In the genomic region with DNA sequence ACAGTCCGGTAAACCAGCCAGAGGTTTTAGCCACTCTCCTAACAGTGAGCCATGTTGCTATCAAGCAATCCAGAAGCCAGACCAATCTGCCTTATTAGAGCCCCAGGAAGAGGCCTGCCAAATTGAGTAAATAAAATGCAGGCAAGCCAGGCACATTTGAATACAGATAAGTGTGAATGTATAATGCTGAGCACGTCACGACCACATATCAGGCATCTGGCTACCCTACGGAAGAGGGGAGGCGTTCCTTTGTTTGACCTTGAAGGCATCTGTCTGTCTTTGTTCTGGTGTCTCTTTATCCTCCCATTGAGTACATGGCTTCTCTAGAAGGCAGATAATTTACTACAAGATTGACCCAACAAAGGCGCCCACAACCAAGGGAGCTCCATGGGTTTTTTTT, we compare ENCODE assay signal across 17 mouse cellular contexts. TPM values are rescaled to one million over a fixed set of nuclear protein-coding genes. Genes with fewer than 3 reads are reported as not detected.
DNase-seq lines count a peak whose midpoint lies in the region; ATAC-seq and TF ChIP-seq lines count a peak whose summit lies in the region.
"Had no signal": no experiment of that assay in that cellular context is flagged by ENCODE, and none has a peak within 500 bp of the region (broad histone marks: within the 10 kb centered on the region; RNA-seq: fewer than 3 reads in every experiment).

No protein-coding gene starts in this region.

- ATAC-seq in hindbrain, embryonic 16.5 days, result no peak
- ATAC-seq in forebrain, embryonic 11.5 days (replicated peaks; ENCODE audit: low FRiP score), result no peak
- ATAC-seq in hindbrain, postnatal 0 days, result no peak
- no peak for ATAC-seq in midbrain, embryonic 15.5 days (replicated peaks)

- H3K36me3 ChIP-seq in hindbrain, embryonic 10.5 days, result no peaks in the 10 kb centered on the region
- no peaks in the 10 kb centered on the region for H3K36me3 ChIP-seq in hindbrain, embryonic 16.5 days (ENCODE audit: control insufficient read depth, insufficient read depth, low read length)
- H3K36me3 ChIP-seq in forebrain, embryonic 11.5 days (ENCODE audit: control insufficient read depth, insufficient read depth, low read length), result no peaks in the 10 kb centered on the region; the same call in 1 of the 2 replicates
- no peaks in the 10 kb centered on the region for H3K36me3 ChIP-seq in hindbrain, postnatal 0 days (ENCODE audit: insufficient read depth, low read length)
- H3K36me3 ChIP-seq in midbrain, embryonic 15.5 days (replicated peaks), result no peaks in the 10 kb centered on the region
- H3K36me3 ChIP-seq: G1E; limb, embryonic 13.5 days had no signal

- DNase-seq in hindbrain, embryonic 10.5 days (ENCODE audit: low spot score), result no peak
- no peak for DNase-seq in forebrain, embryonic 11.5 days (ENCODE audit: low spot score)
- peak; percentile 12 for DNase-seq in hindbrain, postnatal 0 days (ENCODE audit: low spot score)
- no peak for DNase-seq in frontal cortex, adult 2 months (ENCODE audit: extremely low spot score in 1 of 2, low spot score in 1 of 2)
- no peak for DNase-seq in retina, embryonic 14.5 days (ENCODE audit: low spot score)
- DNase-seq in thymus, postnatal 36 days, result no peak
- DNase-seq: cerebellum, postnatal 25 days; gastrocnemius, postnatal 25 days; heart, postnatal 14 days; lung, postnatal 4 days; right cerebral cortex, postnatal 14 days; thymus, postnatal 14 days had no signal

- no peak overlapping the region for H3K9ac ChIP-seq in hindbrain, embryonic 16.5 days (ENCODE audit: low read depth, low read length)
- no peak overlapping the region for H3K9ac ChIP-seq in forebrain, embryonic 11.5 days (ENCODE audit: low read length)
- H3K9ac ChIP-seq in hindbrain, postnatal 0 days (replicated peaks; ENCODE audit: low read length), result no peak overlapping the region
- H3K9ac ChIP-seq in midbrain, embryonic 15.5 days, result no peak overlapping the region
- H3K9ac ChIP-seq: limb, embryonic 13.5 days had no signal

- peak overlapping the region; percentile 68 for H3K27ac ChIP-seq in hindbrain, embryonic 10.5 days
- no peak overlapping the region for H3K27ac ChIP-seq in hindbrain, embryonic 16.5 days (ENCODE audit: low read depth, low read length)
- H3K27ac ChIP-seq in forebrain, embryonic 11.5 days (ENCODE audit: low read depth, low read length), result peak overlapping the region; percentile 32; the same call in 1 of the 2 replicates
- H3K27ac ChIP-seq in hindbrain, postnatal 0 days, result no peak overlapping the region
- H3K27ac ChIP-seq in midbrain, embryonic 15.5 days, result peak overlapping the region; percentile 57
- H3K27ac ChIP-seq: limb, embryonic 13.5 days had no signal

- H3K4me2 ChIP-seq in hindbrain, embryonic 16.5 days (ENCODE audit: low read length), result no peak overlapping the region
- no peak overlapping the region for H3K4me2 ChIP-seq in forebrain, embryonic 11.5 days (ENCODE audit: low read depth, low read length, severe bottlenecking)
- no peak overlapping the region for H3K4me2 ChIP-seq in hindbrain, postnatal 0 days (ENCODE audit: low read depth, low read length)
- H3K4me2 ChIP-seq in midbrain, embryonic 15.5 days, result no peak overlapping the region
- H3K4me2 ChIP-seq: limb, embryonic 13.5 days had no signal

- peaks cover 63% of the 10 kb centered on the region for H3K27me3 ChIP-seq in hindbrain, embryonic 10.5 days (ENCODE audit: insufficient read depth, poor library complexity, severe bottlenecking)
- no peaks in the 10 kb centered on the region for H3K27me3 ChIP-seq in hindbrain, embryonic 16.5 days (replicated peaks; ENCODE audit: control insufficient read depth, insufficient read depth, low read length)
- no peaks in the 10 kb centered on the region; the same call in 1 of the 2 replicates for H3K27me3 ChIP-seq in forebrain, embryonic 11.5 days (ENCODE audit: control insufficient read depth, insufficient read depth, low read length)
- no peaks in the 10 kb centered on the region for H3K27me3 ChIP-seq in hindbrain, postnatal 0 days (ENCODE audit: insufficient read depth, low read length)
- no peaks in the 10 kb centered on the region for H3K27me3 ChIP-seq in midbrain, embryonic 15.5 days (replicated peaks)

- no peak overlapping the region for H3K4me3 ChIP-seq in hindbrain, embryonic 10.5 days
- no peak overlapping the region for H3K4me3 ChIP-seq in hindbrain, embryonic 16.5 days (ENCODE audit: low read length)
- H3K4me3 ChIP-seq in forebrain, embryonic 11.5 days (ENCODE audit: low read depth, low read length), result no peak overlapping the region
- no peak overlapping the region for H3K4me3 ChIP-seq in hindbrain, postnatal 0 days (ENCODE audit: low read length)
- H3K4me3 ChIP-seq in midbrain, embryonic 15.5 days, result no peak overlapping the region
- H3K4me3 ChIP-seq: limb, embryonic 13.5 days had no signal

- peaks cover 70% of the 10 kb centered on the region for H3K4me1 ChIP-seq in hindbrain, embryonic 10.5 days (replicated peaks)
- peaks cover 12% of the 10 kb centered on the region for H3K4me1 ChIP-seq in hindbrain, embryonic 16.5 days (ENCODE audit: control insufficient read depth, insufficient read depth, low read depth, low read length)
- H3K4me1 ChIP-seq in forebrain, embryonic 11.5 days (replicated peaks; ENCODE audit: control insufficient read depth, insufficient read depth, low read length), result peaks cover 13% of the 10 kb centered on the region
- peaks cover 8% of the 10 kb centered on the region; the same call in 1 of the 2 replicates for H3K4me1 ChIP-seq in hindbrain, postnatal 0 days (ENCODE audit: insufficient read depth, low read length)
- H3K4me1 ChIP-seq in midbrain, embryonic 15.5 days, result peaks cover 31% of the 10 kb centered on the region

- WGBS in hindbrain, embryonic 10.5 days, result 49% methylated on average over 6 of the region's 6 CpGs
- 35% methylated on average over 6 of the region's 6 CpGs for WGBS in hindbrain, embryonic 16.5 days
- 68% methylated on average over 6 of the region's 6 CpGs for WGBS in forebrain, embryonic 11.5 days
- 43% methylated on average over 6 of the region's 6 CpGs for WGBS in hindbrain, postnatal 0 days
- 36% methylated on average over 6 of the region's 6 CpGs for WGBS in midbrain, embryonic 15.5 days

- no peaks in the 10 kb centered on the region for H3K9me3 ChIP-seq in hindbrain, embryonic 10.5 days
- H3K9me3 ChIP-seq in hindbrain, embryonic 16.5 days (ENCODE audit: control insufficient read depth, low read length), result no peaks in the 10 kb centered on the region
- no peaks in the 10 kb centered on the region for H3K9me3 ChIP-seq in forebrain, embryonic 11.5 days (ENCODE audit: control insufficient read depth, low read length)
- no peaks in the 10 kb centered on the region for H3K9me3 ChIP-seq in hindbrain, postnatal 0 days (ENCODE audit: low read length)
- H3K9me3 ChIP-seq in midbrain, embryonic 15.5 days, result no peaks in the 10 kb centered on the region
- H3K9me3 ChIP-seq: G1E; limb, embryonic 13.5 days had no signal

- TF ChIP-seq CTCF in hindbrain, postnatal 0 days (IDR thresholded peaks at IDR 0.05; ENCODE audit: low read depth), result no peak

RNA-seq across cellular contexts. Expression of gene Optc, which starts 48.5 kb away (rescaled TPM):
- 2.1 and 3.6 TPM in 2 replicates for polyA plus RNA-seq in hindbrain, embryonic 10.5 days (2016; fragmentation: Nextera tagmentation; extraction: Ambion mirVana)
- polyA plus RNA-seq in hindbrain, embryonic 16.5 days (2015; fragmentation: Nextera tagmentation; extraction: Ambion mirVana), result 4.0 and 4.1 TPM in 2 replicates
- polyA plus RNA-seq in forebrain, embryonic 11.5 days (2014; fragmentation: Nextera tagmentation; extraction: Ambion mirVana), result 2.5 and 2.6 TPM in 2 replicates
- total RNA-seq in hindbrain, postnatal 0 days (2014; rRNA removed), result 8.5 and 10.4 TPM in 2 replicates
- 3.7 and 4.6 TPM in 2 replicates for polyA plus RNA-seq in hindbrain, postnatal 0 days (2015; fragmentation: Nextera tagmentation; extraction: Ambion mirVana)
- 2.8 and 3.7 TPM in 2 replicates for polyA plus RNA-seq in midbrain, embryonic 15.5 days (2015; fragmentation: Nextera tagmentation; extraction: Ambion mirVana)
- 0.99 and 1.7 TPM in 2 replicates for polyA plus RNA-seq in frontal cortex, adult 2 months (2012; rRNA removed)
- total RNA-seq: G1E; neutrophil, adult 5-6 weeks had no signal
- polyA plus RNA-seq: G1E had no signal

RNA-seq across cellular contexts. Expression of gene Atp2b4, which starts 58.4 kb away (rescaled TPM):
- 4.2 and 4.6 TPM in 2 replicates for polyA plus RNA-seq in hindbrain, embryonic 10.5 days (2016; fragmentation: Nextera tagmentation; extraction: Ambion mirVana)
- polyA plus RNA-seq in hindbrain, embryonic 16.5 days (2015; fragmentation: Nextera tagmentation; extraction: Ambion mirVana), result 13.6 and 14.7 TPM in 2 replicates
- 7.4 and 8.2 TPM in 2 replicates for polyA plus RNA-seq in forebrain, embryonic 11.5 days (2014; fragmentation: Nextera tagmentation; extraction: Ambion mirVana)
- total RNA-seq in hindbrain, postnatal 0 days (2014; rRNA removed), result 56.6 and 57.3 TPM in 2 replicates
- 13.2 and 13.4 TPM in 2 replicates for polyA plus RNA-seq in hindbrain, postnatal 0 days (2015; fragmentation: Nextera tagmentation; extraction: Ambion mirVana)
- polyA plus RNA-seq in midbrain, embryonic 15.5 days (2015; fragmentation: Nextera tagmentation; extraction: Ambion mirVana), result 11.3 and 11.6 TPM in 2 replicates
- polyA plus RNA-seq in frontal cortex, adult 2 months (2012; rRNA removed), result 51.7 and 66.9 TPM in 2 replicates

Comparison
In these comparisons a context has a peak if more than half of its experiments do, and no peak if none do; other contexts are left out.
1. H3K27ac ChIP-seq: peak in hindbrain, embryonic 10.5 days (single experiment), forebrain, embryonic 11.5 days (single experiment) and midbrain, embryonic 15.5 days (single experiment); none in hindbrain, embryonic 16.5 days (single experiment) and hindbrain, postnatal 0 days (single experiment).